Mouse (Mus musculus): ENCODE results near the gene Podxl2. TPM values are rescaled to one million over a fixed set of nuclear protein-coding genes. Genes with fewer than 3 reads are reported as not detected.

Gene Podxl2
- polyA plus RNA-seq, 1 experiment: 538 TPM

DNA sequence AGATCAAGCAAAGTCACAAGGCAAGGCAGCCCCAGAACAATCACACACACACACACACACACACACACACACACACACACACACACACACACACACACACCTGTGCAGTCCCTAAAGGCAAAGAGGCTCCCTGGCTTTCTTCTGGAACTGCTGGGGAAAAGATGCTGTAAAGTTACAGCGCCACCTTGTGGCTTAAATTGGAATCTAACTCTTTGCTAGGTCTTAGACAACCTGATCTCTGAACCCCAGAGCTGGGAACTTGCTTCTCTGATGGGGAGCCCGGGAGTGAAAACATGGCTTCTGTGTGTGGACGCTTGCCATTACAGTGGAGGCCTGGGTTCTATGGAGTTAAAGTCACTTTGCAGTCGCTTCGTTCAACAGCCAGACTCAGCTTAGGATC is 19.2 kb downstream of the Podxl2 start:
- H3K27ac ChIP-seq (ENCODE audit: insufficient read depth, low read length): no peak overlapping the region
- 19% methylated on average over 5 of the region's 5 CpGs for WGBS
- peaks cover 41% of the 10 kb centered on the region for H3K4me1 ChIP-seq (ENCODE audit: control insufficient read depth, insufficient read depth, low read length)
- H3K4me3 ChIP-seq (replicated peaks; ENCODE audit: insufficient read depth, low read depth, low read length): no peak overlapping the region
- H3K27me3 ChIP-seq (ENCODE audit: control insufficient read depth, insufficient read depth, low read length): no peaks in the 10 kb centered on the region
- peak; percentile 67 to 76 for DNase-seq
- TF ChIP-seq CTCF (IDR thresholded peaks at IDR 0.05; ENCODE audit: borderline replicate concordance, insufficient read depth, low read depth, low read length) (peak; percentile 63), POLR2A (IDR thresholded peaks at IDR 0.05; ENCODE audit: borderline replicate concordance, insufficient read depth, low read length) (no peak)

DNA sequence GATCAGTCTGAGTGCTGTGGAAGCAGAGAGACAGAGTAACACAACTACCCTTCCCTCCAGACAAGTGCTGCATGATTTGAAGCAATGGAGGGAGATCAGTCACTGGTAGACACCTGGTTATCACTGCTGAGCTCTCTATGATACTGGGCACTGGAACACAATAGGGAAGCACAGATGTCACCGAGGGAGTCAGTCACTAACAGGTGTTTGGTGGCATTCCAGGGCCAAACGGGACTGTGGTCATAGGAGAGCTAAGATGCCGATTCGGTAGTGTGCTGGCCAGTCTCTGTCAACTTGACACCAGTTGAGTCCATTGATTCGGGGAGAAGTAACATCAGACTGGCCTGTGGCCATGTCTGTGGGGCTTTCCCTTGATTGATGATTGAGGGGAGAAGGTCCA is 20.3 kb downstream of the Podxl2 start:
- peaks cover 51% of the 10 kb centered on the region for H3K4me1 ChIP-seq (ENCODE audit: control insufficient read depth, insufficient read depth, low read length)
- H3K27ac ChIP-seq (ENCODE audit: insufficient read depth, low read length): no peak overlapping the region
- TF ChIP-seq POLR2A (IDR thresholded peaks at IDR 0.05; ENCODE audit: borderline replicate concordance, insufficient read depth, low read length) (no peak), CTCF (IDR thresholded peaks at IDR 0.05; ENCODE audit: borderline replicate concordance, insufficient read depth, low read depth, low read length) (no peak)
- no peaks in the 10 kb centered on the region for H3K27me3 ChIP-seq (ENCODE audit: control insufficient read depth, insufficient read depth, low read length)
- 25% methylated on average over 5 of the region's 5 CpGs for WGBS
- no peak overlapping the region for H3K4me3 ChIP-seq (replicated peaks; ENCODE audit: insufficient read depth, low read depth, low read length)
- DNase-seq: peak in 1 of 2 experiments; percentile 18

DNA sequence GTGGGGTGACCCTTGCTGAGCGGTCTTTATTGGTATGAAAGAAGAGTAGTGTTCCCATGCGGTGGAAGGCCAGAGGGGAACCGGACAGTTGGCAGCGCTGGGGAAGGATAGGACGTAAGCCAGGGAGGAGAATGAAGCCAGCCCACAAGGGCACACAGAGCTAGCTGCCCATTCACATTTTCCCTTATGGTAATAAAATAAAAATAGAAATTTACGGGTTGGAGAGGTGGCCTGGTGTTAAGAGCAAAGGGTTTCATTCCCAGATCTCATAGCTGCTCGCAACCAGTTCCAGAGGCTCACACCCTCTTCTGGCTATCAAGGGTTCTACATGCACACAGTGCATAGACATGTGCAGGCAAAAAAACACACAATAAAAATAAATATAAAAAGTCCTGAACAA is 24.8 kb downstream of the Podxl2 start:
- TF ChIP-seq POLR2A (IDR thresholded peaks at IDR 0.05; ENCODE audit: borderline replicate concordance, insufficient read depth, low read length) (no peak), CTCF (IDR thresholded peaks at IDR 0.05; ENCODE audit: borderline replicate concordance, insufficient read depth, low read depth, low read length) (peak; percentile 42; the same call in 1 of the 2 replicates)
- Histone ChIP-seq H3K4me1 (ENCODE audit: control insufficient read depth, insufficient read depth, low read length) (peaks cover 25% of the 10 kb centered on the region), H3K27ac (ENCODE audit: insufficient read depth, low read length) (peak overlapping the region; percentile 82), H3K27me3 (ENCODE audit: control insufficient read depth, insufficient read depth, low read length) (no peaks in the 10 kb centered on the region), H3K4me3 (replicated peaks; ENCODE audit: insufficient read depth, low read depth, low read length) (no peak overlapping the region)
- DNase-seq: peak; percentile 69 to 75
- WGBS: 9% methylated on average over 7 of the region's 7 CpGs

DNA sequence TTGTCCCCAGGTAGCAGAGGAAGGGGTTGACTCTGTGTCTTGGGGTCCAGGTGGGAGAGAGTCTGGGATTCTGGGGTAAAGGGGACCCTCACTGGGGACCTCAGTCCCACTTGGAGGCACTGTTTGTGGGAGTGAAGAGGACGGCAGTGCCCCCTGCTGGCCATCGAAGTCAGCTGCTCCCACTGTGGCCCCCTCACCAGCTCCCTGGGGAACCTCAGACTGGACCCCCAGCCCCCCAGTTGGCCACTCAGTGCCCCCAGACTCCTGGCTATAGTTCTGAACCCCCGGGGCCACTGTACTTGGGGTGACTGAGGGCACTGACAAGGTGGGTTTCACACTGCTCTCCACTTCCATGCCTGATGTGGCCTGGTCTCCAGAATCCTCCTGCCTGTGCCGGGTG is 25.6 kb downstream of the Podxl2 start:
- Histone ChIP-seq H3K27ac (ENCODE audit: insufficient read depth, low read length) (peak overlapping the region; percentile 82), H3K4me3 (replicated peaks; ENCODE audit: insufficient read depth, low read depth, low read length) (no peak overlapping the region), H3K4me1 (ENCODE audit: control insufficient read depth, insufficient read depth, low read length) (peaks cover 17% of the 10 kb centered on the region), H3K27me3 (ENCODE audit: control insufficient read depth, insufficient read depth, low read length) (no peaks in the 10 kb centered on the region)
- 45% methylated on average over 4 of the region's 4 CpGs for WGBS
- TF ChIP-seq POLR2A (IDR thresholded peaks at IDR 0.05; ENCODE audit: borderline replicate concordance, insufficient read depth, low read length): no peak
- TF ChIP-seq CTCF (IDR thresholded peaks at IDR 0.05; ENCODE audit: borderline replicate concordance, insufficient read depth, low read depth, low read length): peak; percentile 45; the same call in 1 of the 2 replicates
- DNase-seq: peak in 1 of 2 experiments; percentile 31

DNA sequence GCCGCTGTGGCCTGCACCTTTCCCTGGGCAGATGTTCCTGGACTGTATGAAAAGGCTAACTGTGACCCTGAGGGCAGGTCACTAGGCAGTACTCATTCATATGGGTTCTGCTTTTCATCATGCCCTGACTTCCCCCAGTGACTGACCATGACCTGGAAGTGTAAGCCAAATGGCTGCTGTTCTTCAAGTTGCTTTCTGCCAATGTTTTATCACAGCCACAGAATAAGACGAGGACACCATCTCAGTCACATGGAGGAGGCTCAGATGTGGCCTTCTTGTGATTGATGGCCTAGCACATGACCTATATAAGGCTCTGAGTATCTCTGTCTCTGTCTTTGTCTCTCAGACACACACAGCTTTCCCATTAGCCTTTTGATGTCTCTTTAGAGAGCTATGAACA is 27.3 kb downstream of the Podxl2 start:
- 68% methylated on average over 2 of the region's 2 CpGs for WGBS
- Histone ChIP-seq H3K4me1 (ENCODE audit: control insufficient read depth, insufficient read depth, low read length) (peaks cover 16% of the 10 kb centered on the region), H3K27ac (ENCODE audit: insufficient read depth, low read length) (no peak overlapping the region), H3K4me3 (replicated peaks; ENCODE audit: insufficient read depth, low read depth, low read length) (no peak overlapping the region), H3K27me3 (ENCODE audit: control insufficient read depth, insufficient read depth, low read length) (no peaks in the 10 kb centered on the region)
- DNase-seq: no peak
- no peak for TF ChIP-seq CTCF (IDR thresholded peaks at IDR 0.05; ENCODE audit: borderline replicate concordance, insufficient read depth, low read depth, low read length)
- TF ChIP-seq POLR2A (IDR thresholded peaks at IDR 0.05; ENCODE audit: borderline replicate concordance, insufficient read depth, low read length): no peak

DNA sequence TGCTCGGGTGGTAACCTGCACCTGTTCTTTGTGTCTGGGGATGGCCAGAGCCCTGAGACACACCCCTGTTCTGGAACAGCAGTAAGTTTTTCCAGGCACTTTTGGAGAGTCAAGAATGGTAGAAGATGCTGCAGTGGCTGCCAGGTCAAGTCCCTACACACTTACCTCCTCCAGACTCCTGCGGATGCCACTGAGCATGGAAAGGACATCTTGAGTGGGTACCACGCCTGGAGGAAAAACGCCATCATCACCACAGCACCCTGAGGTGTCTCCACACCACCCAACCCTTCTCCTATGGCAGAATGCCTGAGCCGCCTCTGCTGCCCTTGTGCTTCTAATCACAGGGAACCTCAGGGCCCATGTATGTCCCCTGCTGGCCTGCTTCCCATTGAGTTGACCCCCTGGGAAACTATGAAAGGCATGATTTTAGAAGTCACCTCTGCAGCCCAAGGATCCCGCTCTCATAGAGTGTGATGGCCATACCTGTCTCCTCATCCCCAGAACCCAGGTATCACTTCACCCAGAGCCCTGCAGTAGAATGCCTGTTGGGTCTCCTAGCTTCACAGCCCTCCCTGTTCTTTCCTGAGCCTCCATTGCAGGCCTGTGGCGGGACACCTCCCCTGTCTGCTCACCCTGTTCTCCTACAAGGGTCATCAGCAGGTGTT is 29.8 kb downstream of the Podxl2 start:
- peaks cover 17% of the 10 kb centered on the region for H3K4me1 ChIP-seq (ENCODE audit: control insufficient read depth, insufficient read depth, low read length)
- H3K4me3 ChIP-seq (replicated peaks; ENCODE audit: insufficient read depth, low read depth, low read length): no peak overlapping the region
- no peak overlapping the region for H3K27ac ChIP-seq (ENCODE audit: insufficient read depth, low read length)
- WGBS: 86% methylated on average over 7 of the region's 7 CpGs
- no peak for TF ChIP-seq CTCF (IDR thresholded peaks at IDR 0.05; ENCODE audit: borderline replicate concordance, insufficient read depth, low read depth, low read length)
- TF ChIP-seq POLR2A (IDR thresholded peaks at IDR 0.05; ENCODE audit: borderline replicate concordance, insufficient read depth, low read length): no peak
- H3K27me3 ChIP-seq (ENCODE audit: control insufficient read depth, insufficient read depth, low read length): no peaks in the 10 kb centered on the region
- DNase-seq: peak in 1 of 2 experiments; percentile 22

DNA sequence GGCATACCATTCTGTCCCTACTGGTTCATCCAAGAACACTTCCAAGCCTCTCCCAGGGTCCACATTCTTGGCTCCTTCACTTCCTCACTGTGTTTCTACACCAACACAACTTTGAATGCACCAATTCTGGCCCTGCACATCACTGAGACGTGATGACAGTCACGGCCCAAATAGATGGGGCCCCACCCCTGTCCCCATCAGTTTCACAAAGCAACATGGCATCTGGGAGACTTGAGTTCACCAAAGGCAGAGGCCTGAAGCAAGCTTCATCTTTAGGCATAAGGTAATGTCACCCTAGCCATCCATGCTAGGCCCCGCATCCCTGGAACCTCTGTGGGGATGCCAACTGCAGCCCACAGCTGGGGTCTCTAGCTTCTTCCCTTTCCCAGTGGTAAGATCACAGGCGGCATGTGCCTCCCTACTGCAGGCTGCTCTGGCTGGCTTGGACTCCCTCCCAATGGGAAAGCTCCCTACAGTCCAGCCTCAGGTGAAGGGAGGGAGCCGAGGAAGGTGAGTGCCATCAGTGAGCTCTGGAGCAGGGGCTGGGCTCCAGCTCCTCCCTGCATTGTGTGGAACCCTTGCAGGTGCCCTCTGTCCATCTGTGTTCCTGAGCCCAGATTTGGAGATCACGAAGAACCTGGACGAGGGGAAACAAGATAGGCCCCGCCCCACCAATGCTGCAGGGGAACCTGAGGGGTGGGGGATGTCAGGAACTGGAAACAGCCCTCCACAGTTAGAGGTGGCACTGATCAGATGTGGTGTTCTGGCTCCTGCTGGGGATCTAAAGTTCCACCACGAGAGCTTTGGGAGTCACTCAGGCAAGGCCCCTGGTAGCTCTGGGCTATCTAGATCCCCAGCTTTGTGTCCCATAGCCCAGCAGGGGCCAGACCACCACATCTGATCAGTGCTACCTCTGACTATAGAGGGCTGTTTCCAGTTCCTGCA is 30.8 kb downstream of the Podxl2 start:
- Histone ChIP-seq H3K4me1 (ENCODE audit: control insufficient read depth, insufficient read depth, low read length) (peaks cover 17% of the 10 kb centered on the region), H3K27me3 (ENCODE audit: control insufficient read depth, insufficient read depth, low read length) (no peaks in the 10 kb centered on the region), H3K27ac (ENCODE audit: insufficient read depth, low read length) (no peak overlapping the region), H3K4me3 (replicated peaks; ENCODE audit: insufficient read depth, low read depth, low read length) (no peak overlapping the region)
- WGBS: 70% methylated on average over 9 of the region's 9 CpGs
- TF ChIP-seq CTCF (IDR thresholded peaks at IDR 0.05; ENCODE audit: borderline replicate concordance, insufficient read depth, low read depth, low read length) (no peak), POLR2A (IDR thresholded peaks at IDR 0.05; ENCODE audit: borderline replicate concordance, insufficient read depth, low read length) (no peak)
- DNase-seq: peak; percentile 29 to 33

Data from cerebellum, adult 2 months (tissue).